Mouse (Mus musculus): ENCODE results near the gene Aaas.
A peak's percentile ranks its signal among the peaks of the same experiment; 100 is the strongest.

Aaas gene

GRCm38 (mm10) chr15:102356501-102357325 lies 6.1 kb upstream of the Aaas start:
- DNase-seq (ENCODE audit: low read depth, low spot score) = no peak

- DNase-seq (ENCODE audit: low read depth, low spot score) = peak; percentile 91
These were observed 5.4 kb upstream of the Aaas start for GRCm38 (mm10) chr15:102355871-102356441.

GRCm38 (mm10) chr15:102355134-102355870 lies 4.7 kb upstream of the Aaas start:
- peak; percentile 73 for DNase-seq (ENCODE audit: low read depth, low spot score)

GRCm38 (mm10) chr15:102353986-102354385 lies 3.4 kb upstream of the Aaas start:
- DNase-seq (ENCODE audit: low read depth, low spot score) = no peak

GRCm38 (mm10) chr15:102352177-102352576 lies 1.6 kb upstream of the Aaas start:
- no peak for DNase-seq (ENCODE audit: low read depth, low spot score)

- DNase-seq (ENCODE audit: low read depth, low spot score) = no peak
These were observed 346 bp upstream of the Aaas start for GRCm38 (mm10) chr15:102350942-102351291.

- no peak for DNase-seq (ENCODE audit: low read depth, low spot score)
These were observed 4.1 kb downstream of the Aaas start for GRCm38 (mm10) chr15:102346444-102346843.

- DNase-seq (ENCODE audit: low read depth, low spot score) = no peak
These were observed 6.1 kb downstream of the Aaas start for GRCm38 (mm10) chr15:102344490-102344889.

- DNase-seq (ENCODE audit: low read depth, low spot score) = peak; percentile 67
These were observed 9.0 kb downstream of the Aaas start for GRCm38 (mm10) chr15:102341580-102341979.

- DNase-seq (ENCODE audit: low read depth, low spot score) = no peak
These were observed 11.0 kb downstream of the Aaas start for GRCm38 (mm10) chr15:102339612-102340011.

GRCm38 (mm10) chr15:102336946-102337345 lies 13.6 kb downstream of the Aaas start:
- DNase-seq (ENCODE audit: low read depth, low spot score) = no peak

- DNase-seq (ENCODE audit: low read depth, low spot score) = peak; percentile 27
These were observed 14.6 kb downstream of the Aaas start for GRCm38 (mm10) chr15:102335925-102336324.

GRCm38 (mm10) chr15:102335254-102335653 lies 15.3 kb downstream of the Aaas start:
- no peak for DNase-seq (ENCODE audit: low read depth, low spot score)

GRCm38 (mm10) chr15:102331610-102332015 lies 19.0 kb downstream of the Aaas start, which contains the start of gene Myg1:
TSS of gene Myg1 (plus strand) at chr15:102331709.
- peak; percentile 94 for DNase-seq (ENCODE audit: low read depth, low spot score)

GRCm38 (mm10) chr15:102326892-102327291 lies 23.7 kb downstream of the Aaas start:
- no peak for DNase-seq (ENCODE audit: low read depth, low spot score)

- peak; percentile 96 for DNase-seq (ENCODE audit: low read depth, low spot score)
These were observed 24.5 kb downstream of the Aaas start, which contains the start of gene Pfdn5 for GRCm38 (mm10) chr15:102326022-102326576. TSS of gene Pfdn5 (plus strand) at chr15:102326116.

GRCm38 (mm10) chr15:102324654-102325473 lies 25.7 kb downstream of the Aaas start:
- no peak for DNase-seq (ENCODE audit: low read depth, low spot score)

- DNase-seq (ENCODE audit: low read depth, low spot score) = peak; percentile 84
These were observed 34.3 kb downstream of the Aaas start for GRCm38 (mm10) chr15:102316263-102316662.

- peak; percentile 55 for DNase-seq (ENCODE audit: low read depth, low spot score)
These were observed 35.3 kb downstream of the Aaas start for GRCm38 (mm10) chr15:102315292-102315691.

GRCm38 (mm10) chr15:102311489-102311888 lies 39.1 kb downstream of the Aaas start:
- DNase-seq (ENCODE audit: low read depth, low spot score) = no peak
